Mouse (Mus musculus): ENCODE data around the gene Kdm2a.

DNA sequence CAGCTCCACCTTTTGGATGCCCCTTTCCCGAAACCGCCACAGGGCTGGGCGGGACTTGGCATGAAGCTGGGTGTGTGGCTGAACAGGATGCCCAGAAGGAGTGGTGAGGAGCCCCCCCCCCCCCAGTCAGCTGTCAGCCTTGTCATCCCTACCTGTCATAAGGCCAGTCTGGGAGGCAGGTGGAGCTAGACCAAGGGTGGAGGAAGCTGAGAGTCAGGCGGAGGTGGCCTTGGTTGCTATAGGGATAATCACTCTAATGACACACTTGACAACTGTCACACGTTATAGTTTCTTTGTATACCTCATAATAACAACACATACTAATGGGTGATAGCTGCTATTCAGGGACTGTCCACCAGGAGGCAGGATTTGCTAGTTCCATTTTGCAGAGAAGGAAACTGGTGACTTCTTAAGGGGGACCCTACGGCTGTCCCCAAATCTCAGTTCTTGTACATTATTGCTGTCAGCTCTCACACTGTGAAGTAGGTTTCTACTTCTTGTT lies 43.1 kb upstream of the Kdm2a start:
- TF ChIP-seq EP300 (IDR thresholded peaks at IDR 0.05), result no peak
- peak; percentile 83 for TF ChIP-seq CTCF (IDR thresholded peaks at IDR 0.05)

All from lung, postnatal 0 days (tissue).